Mouse (Mus musculus): Measurements from ENCODE around the gene 5330417C22Rik. TPM values are rescaled to one million over a fixed set of nuclear protein-coding genes. Genes with fewer than 3 reads are reported as not detected.

5330417C22Rik gene
- polyA plus RNA-seq, 1 experiment: not detected

- TF ChIP-seq CTCF (IDR thresholded peaks at IDR 0.05; ENCODE audit: control insufficient read depth, insufficient read depth, low read length) (no peak), POLR2A (IDR thresholded peaks at IDR 0.05; ENCODE audit: borderline replicate concordance, control insufficient read depth, low read depth, low read length) (no peak)
- H3K4me1 ChIP-seq (ENCODE audit: control insufficient read depth, insufficient read depth, low read length): no peaks in the 10 kb centered on the region
- WGBS: 92% methylated on average over 7 of the region's 7 CpGs
These were observed 111.3 kb downstream of the 5330417C22Rik start for GRCm38 (mm10) chr3:108424944-108425623.

GRCm38 (mm10) chr3:108423844-108424801, 112.2 kb downstream of the 5330417C22Rik start:
- no peak overlapping the region for H3K4me3 ChIP-seq (replicated peaks; ENCODE audit: control insufficient read depth, low read depth, low read length)
- no peak for TF ChIP-seq POLR2A (IDR thresholded peaks at IDR 0.05; ENCODE audit: borderline replicate concordance, control insufficient read depth, low read depth, low read length)
- TF ChIP-seq CTCF (IDR thresholded peaks at IDR 0.05; ENCODE audit: control insufficient read depth, insufficient read depth, low read length): no peak
- whole genome bisulfite sequencing: 39% methylated on average over 11 of the region's 11 CpGs
- H3K4me1 ChIP-seq (ENCODE audit: control insufficient read depth, insufficient read depth, low read length): no peaks in the 10 kb centered on the region
- no peak overlapping the region for H3K27ac ChIP-seq (ENCODE audit: control insufficient read depth, insufficient read depth, low read depth, low read length, poor library complexity)

More at GRCm38 (mm10) chr3:108424944-108425623, 111.3 kb downstream of the 5330417C22Rik start:
- Histone ChIP-seq H3K27ac (ENCODE audit: control insufficient read depth, insufficient read depth, low read depth, low read length, poor library complexity) (no peak overlapping the region), H3K4me3 (replicated peaks; ENCODE audit: control insufficient read depth, low read depth, low read length) (no peak overlapping the region)

DNA sequence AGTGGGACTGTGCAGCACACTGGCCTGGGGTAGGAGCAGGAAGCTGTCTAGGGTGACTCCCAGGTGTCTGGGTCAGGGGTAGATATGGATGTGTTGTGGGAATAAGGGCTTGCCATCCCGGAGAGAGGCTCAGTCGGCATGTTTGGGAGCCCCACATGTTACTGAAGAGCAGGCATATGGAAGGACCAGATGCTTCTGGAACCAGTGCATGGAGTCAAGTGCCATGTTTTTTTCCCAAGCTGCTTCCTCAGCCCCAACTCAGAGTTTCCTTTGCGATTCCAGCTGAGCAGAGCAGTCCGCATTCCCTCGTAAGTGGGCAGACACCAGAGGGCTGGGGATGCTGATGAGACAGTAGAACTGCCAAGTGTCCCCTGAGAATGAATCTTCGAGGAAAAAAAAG, 113.3 kb downstream of the 5330417C22Rik start:
- TF ChIP-seq CTCF (IDR thresholded peaks at IDR 0.05; ENCODE audit: control insufficient read depth, insufficient read depth, low read length) (no peak), POLR2A (IDR thresholded peaks at IDR 0.05; ENCODE audit: borderline replicate concordance, control insufficient read depth, low read depth, low read length) (no peak)
- H3K4me3 ChIP-seq (replicated peaks; ENCODE audit: control insufficient read depth, low read depth, low read length): no peak overlapping the region
- WGBS: 58% methylated on average over 6 of the region's 6 CpGs

DNA sequence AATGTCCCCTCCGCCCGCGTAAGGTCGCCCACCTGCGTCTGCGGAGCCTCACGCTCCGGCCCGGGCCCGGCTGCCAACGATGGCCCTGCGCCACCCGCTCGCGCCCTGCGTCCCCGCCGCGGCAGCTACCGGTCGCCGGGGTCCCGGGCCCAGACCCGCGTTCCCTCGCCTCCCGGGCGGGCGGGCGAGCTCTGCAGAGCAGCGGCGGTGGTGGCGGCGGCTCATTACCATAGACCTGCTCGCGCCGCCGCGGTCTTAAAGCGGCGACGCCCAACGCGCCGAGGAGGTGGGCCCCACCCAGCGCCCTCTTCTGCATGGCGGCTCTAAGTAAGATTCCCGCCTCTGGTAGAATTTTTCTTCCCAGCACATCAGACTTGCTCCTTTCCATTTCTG, 120.5 kb downstream of the 5330417C22Rik start:
- 1% methylated on average over 48 of the region's 48 CpGs for WGBS
- Histone ChIP-seq H3K4me3 (replicated peaks; ENCODE audit: control insufficient read depth, low read depth, low read length) (peak overlapping the region; percentile 40), H3K27ac (ENCODE audit: control insufficient read depth, insufficient read depth, low read depth, low read length, poor library complexity) (no peak overlapping the region), H3K4me1 (ENCODE audit: control insufficient read depth, insufficient read depth, low read length) (no peaks in the 10 kb centered on the region)
- TF ChIP-seq POLR2A (IDR thresholded peaks at IDR 0.05; ENCODE audit: borderline replicate concordance, control insufficient read depth, low read depth, low read length) (no peak), CTCF (IDR thresholded peaks at IDR 0.05; ENCODE audit: control insufficient read depth, insufficient read depth, low read length) (no peak)

More for the DNA sequence above, 113.3 kb downstream of the 5330417C22Rik start:
- no peaks in the 10 kb centered on the region for H3K4me1 ChIP-seq (ENCODE audit: control insufficient read depth, insufficient read depth, low read length)
- H3K27ac ChIP-seq (ENCODE audit: control insufficient read depth, insufficient read depth, low read depth, low read length, poor library complexity): no peak overlapping the region

- 10% methylated on average over 67 of the region's 67 CpGs for WGBS
- TF ChIP-seq CTCF (IDR thresholded peaks at IDR 0.05; ENCODE audit: control insufficient read depth, insufficient read depth, low read length) (no peak), POLR2A (IDR thresholded peaks at IDR 0.05; ENCODE audit: borderline replicate concordance, control insufficient read depth, low read depth, low read length) (no peak)
- H3K27ac ChIP-seq (ENCODE audit: control insufficient read depth, insufficient read depth, low read depth, low read length, poor library complexity): no peak within 1 kb of the TSS
- H3K4me3 ChIP-seq (replicated peaks; ENCODE audit: control insufficient read depth, low read depth, low read length): peak within 1 kb of the TSS; percentile 40
- no peaks in the 10 kb centered on the region for H3K4me1 ChIP-seq (ENCODE audit: control insufficient read depth, insufficient read depth, low read length)
These were observed 121.2 kb downstream of the 5330417C22Rik start, which contains the start of gene Celsr2 for GRCm38 (mm10) chr3:108414857-108415830. Celsr2 (minus strand) TSS chr3:108415552.

GRCm38 (mm10) chr3:108413634-108414360, 122.5 kb downstream of the 5330417C22Rik start:
- H3K4me1 ChIP-seq (ENCODE audit: control insufficient read depth, insufficient read depth, low read length): no peaks in the 10 kb centered on the region
- H3K27ac ChIP-seq (ENCODE audit: control insufficient read depth, insufficient read depth, low read depth, low read length, poor library complexity): no peak overlapping the region
- no peak for TF ChIP-seq CTCF (IDR thresholded peaks at IDR 0.05; ENCODE audit: control insufficient read depth, insufficient read depth, low read length)
- TF ChIP-seq POLR2A (IDR thresholded peaks at IDR 0.05; ENCODE audit: borderline replicate concordance, control insufficient read depth, low read depth, low read length): no peak
- H3K4me3 ChIP-seq (replicated peaks; ENCODE audit: control insufficient read depth, low read depth, low read length): no peak overlapping the region
- 92% methylated on average over 35 of the region's 35 CpGs for WGBS

DNA sequence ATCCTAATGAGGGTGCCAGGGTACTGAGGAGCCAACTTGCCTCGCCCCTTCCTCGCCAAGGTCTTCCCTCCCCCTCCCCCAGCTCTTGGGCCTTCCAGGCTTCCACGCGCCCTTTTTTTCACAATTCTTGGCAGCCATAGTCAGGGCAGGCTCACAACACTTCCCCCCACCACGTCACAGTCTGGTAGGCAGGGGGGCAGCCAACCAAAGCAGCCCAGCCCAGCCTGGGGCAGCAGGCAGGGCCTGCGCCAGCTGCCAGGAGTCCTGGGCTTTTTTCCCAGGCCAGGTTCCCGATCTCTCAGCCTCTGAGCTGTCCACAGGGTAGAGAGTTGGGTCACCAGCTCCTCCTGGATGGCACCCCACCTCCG, 124.6 kb downstream of the 5330417C22Rik start:
- H3K4me1 ChIP-seq (ENCODE audit: control insufficient read depth, insufficient read depth, low read length): no peaks in the 10 kb centered on the region
- no peak overlapping the region for H3K4me3 ChIP-seq (replicated peaks; ENCODE audit: control insufficient read depth, low read depth, low read length)
- WGBS: 79% methylated on average over 8 of the region's 8 CpGs
- TF ChIP-seq CTCF (IDR thresholded peaks at IDR 0.05; ENCODE audit: control insufficient read depth, insufficient read depth, low read length) (no peak), POLR2A (IDR thresholded peaks at IDR 0.05; ENCODE audit: borderline replicate concordance, control insufficient read depth, low read depth, low read length) (no peak)
- no peak overlapping the region for H3K27ac ChIP-seq (ENCODE audit: control insufficient read depth, insufficient read depth, low read depth, low read length, poor library complexity)

Measured in bone marrow, adult 2 months (tissue).